19 mouse cellular contexts compared by ENCODE assay signal in the genomic region with DNA sequence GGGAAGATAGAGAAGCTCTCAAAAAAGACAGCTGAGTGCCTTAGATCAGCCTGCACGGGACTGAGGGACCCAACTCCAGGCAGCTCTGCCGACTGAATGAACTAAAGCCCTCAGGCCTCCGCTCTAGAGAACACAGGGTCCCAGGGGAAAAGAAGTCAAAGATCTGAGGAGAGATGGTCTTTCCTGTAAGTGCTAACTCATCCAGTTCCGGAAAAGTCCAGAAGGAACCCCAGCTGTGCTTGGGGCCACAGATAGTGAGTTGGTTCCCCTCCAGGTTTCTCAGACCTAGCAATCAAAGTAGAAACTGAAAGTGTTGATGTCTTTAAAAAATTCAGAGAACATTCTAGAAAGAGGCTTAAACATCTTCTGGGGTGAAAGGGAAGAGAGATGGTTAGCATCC.
DNase-seq lines count a peak whose midpoint lies in the region; ATAC-seq and TF ChIP-seq lines count a peak whose summit lies in the region.
"Had no signal": no experiment of that assay in that cellular context is flagged by ENCODE, and none has a peak within 500 bp of the region (broad histone marks: within the 10 kb centered on the region; RNA-seq: fewer than 3 reads in every experiment).

No protein-coding gene starts in this region.

- H3K4me2 ChIP-seq in midbrain, embryonic 11.5 days = no peak overlapping the region
- H3K4me2 ChIP-seq in CH12.LX (ENCODE audit: insufficient read depth, low read depth, poor library complexity, severe bottlenecking) = peak overlapping the region; percentile 56

- no peak overlapping the region for H3K27ac ChIP-seq in midbrain, embryonic 11.5 days (ENCODE audit: low read depth, low read length)
- no peak overlapping the region for H3K27ac ChIP-seq in midbrain, embryonic 10.5 days (replicated peaks)
- H3K27ac ChIP-seq in CH12.LX (ENCODE audit: insufficient read depth, low read depth) = no peak overlapping the region

- no peak for ATAC-seq in midbrain, embryonic 11.5 days (ENCODE audit: low FRiP score)
- ATAC-seq: activated CD4-positive, CD25-positive, alpha-beta regulatory T cell, adult 4 months; CD4-positive, CD25-positive, alpha-beta regulatory T cell, adult 4 months; Patski had no signal

- H3K9me3 ChIP-seq in midbrain, embryonic 11.5 days (ENCODE audit: control insufficient read depth, low read length) = no peaks in the 10 kb centered on the region
- H3K9me3 ChIP-seq in midbrain, embryonic 10.5 days (replicated peaks) = no peaks in the 10 kb centered on the region
- no peaks in the 10 kb centered on the region for H3K9me3 ChIP-seq in CH12.LX (replicated peaks; ENCODE audit: low read length)

- in situ Hi-C loops in CH12.LX (cut with MboI; ENCODE audit: low pct_ligation_motif_present, low pct_unique_long_range_greater_than_20kb, low sequenced_read_pairs) = no loop called here

- no peak overlapping the region for H3K4me3 ChIP-seq in midbrain, embryonic 11.5 days (ENCODE audit: low read depth, low read length)
- no peak overlapping the region for H3K4me3 ChIP-seq in midbrain, embryonic 10.5 days
- H3K4me3 ChIP-seq in CH12.LX (replicated peaks in 1 of 3; ENCODE audit: low read depth in 2 of 3, low read length in 2 of 3, poor library complexity in 1 of 3) = no peak overlapping the region

- dilution Hi-C loops in CH12.LX (cut with MboI; ENCODE audit: extremely low pct_ligation_motif_present, extremely low pct_unique_long_range_greater_than_20kb, low sequenced_read_pairs) = no loop called here

- no peaks in the 10 kb centered on the region for H3K27me3 ChIP-seq in midbrain, embryonic 11.5 days (ENCODE audit: control insufficient read depth, insufficient read depth, low read length)
- H3K27me3 ChIP-seq in midbrain, embryonic 10.5 days (ENCODE audit: low read depth, poor library complexity, severe bottlenecking) = no peaks in the 10 kb centered on the region; the same call in 1 of the 2 replicates
- peaks cover 4% of the 10 kb centered on the region for H3K27me3 ChIP-seq in CH12.LX (replicated peaks)

- DNase-seq in midbrain, embryonic 11.5 days (ENCODE audit: low spot score, missing footprints) = peak; percentile 4
- DNase-seq in midbrain, embryonic 10.5 days (ENCODE audit: low spot score) = no peak
- DNase-seq in CH12.LX (ENCODE audit: extremely low read depth) = peak; percentile 51
- DNase-seq in urinary bladder, postnatal 4 days (ENCODE audit: low spot score in 2 of 2) = no peak
- DNase-seq: adrenal gland, adult 2 months; adrenal gland, adult 8-10 months; adrenal gland, postnatal 10 days; adrenal gland, postnatal 14 days; adrenal gland, postnatal 25 days; adrenal gland, postnatal 36 days; B cell, adult 2 months; cerebellum, adult 11 months; cerebellum, adult 11-12 months; cerebellum, adult 18-20 months; cerebellum, adult 2 months had no signal

- TF ChIP-seq POLR2A in CH12.LX (IDR thresholded peaks at IDR 0.05; ENCODE audit: low read depth, low read length) = no peak

- no peaks in the 10 kb centered on the region for H3K79me2 ChIP-seq in CH12.LX (replicated peaks; ENCODE audit: control insufficient read depth, extremely low read depth, insufficient read depth, poor library complexity, severe bottlenecking)

- H3K36me3 ChIP-seq in midbrain, embryonic 11.5 days (ENCODE audit: control insufficient read depth, insufficient read depth, low read length) = no peaks in the 10 kb centered on the region
- H3K36me3 ChIP-seq in midbrain, embryonic 10.5 days = no peaks in the 10 kb centered on the region
- no peaks in the 10 kb centered on the region for H3K36me3 ChIP-seq in CH12.LX (replicated peaks in 1 of 2; ENCODE audit: control insufficient read depth in 1 of 2, insufficient read depth in 1 of 2, low read length in 1 of 2)
- H3K36me3 ChIP-seq: G1E had no signal

- WGBS in midbrain, embryonic 11.5 days = 79% methylated on average over 4 of the region's 4 CpGs
- 84% methylated on average over 4 of the region's 4 CpGs for WGBS in midbrain, embryonic 10.5 days

- H3K4me1 ChIP-seq in midbrain, embryonic 11.5 days (ENCODE audit: control insufficient read depth, insufficient read depth, low read length) = no peaks in the 10 kb centered on the region
- H3K4me1 ChIP-seq in midbrain, embryonic 10.5 days = no peaks in the 10 kb centered on the region
- H3K4me1 ChIP-seq in CH12.LX (ENCODE audit: control insufficient read depth in 1 of 2, insufficient read depth in 2 of 2) = peaks cover 16 to 36% of the 10 kb centered on the region in 2 experiments

- peak; percentile 57; the same call in 1 of the 2 replicates for TF ChIP-seq EP300 in CH12.LX (IDR thresholded peaks at IDR 0.05; ENCODE audit: low read length)

- TF ChIP-seq RAD21 in CH12.LX (IDR thresholded peaks at IDR 0.05; ENCODE audit: low read depth, low read length) = no peak; the same call in 1 of the 2 replicates

- no peak overlapping the region for H3K9ac ChIP-seq in midbrain, embryonic 11.5 days (ENCODE audit: low read length)
- peak overlapping the region; percentile 7; the same call in 1 of the 2 replicates for H3K9ac ChIP-seq in CH12.LX (ENCODE audit: insufficient read depth, low read depth)

- TF ChIP-seq CTCF in CH12.LX (conservative IDR thresholded peaks at IDR 0.05 in 1 of 2, IDR thresholded peaks at IDR 0.05 in 1 of 2; ENCODE audit: low read depth in 2 of 2, low read length in 2 of 2) = no peak

TF ChIP-seq in CH12.LX, 34 proteins besides CTCF, POLR2A, EP300 and RAD21:
- TF ChIP-seq MAZ (IDR thresholded peaks at IDR 0.05; ENCODE audit: low read depth, low read length) (no peak), ZKSCAN1 (IDR thresholded peaks at IDR 0.05; ENCODE audit: borderline replicate concordance, low read depth, low read length) (no peak), ZNF384 (IDR thresholded peaks at IDR 0.05; ENCODE audit: low read depth, low read length) (no peak), IRF4 (IDR thresholded peaks at IDR 0.05; ENCODE audit: low read depth, low read length) (peak; percentile 41; the same call in 1 of the 2 replicates), GABPA (IDR thresholded peaks at IDR 0.05; ENCODE audit: insufficient replicate concordance, low read depth, low read length) (no peak), ELF1 (IDR thresholded peaks at IDR 0.05; ENCODE audit: low read depth, low read length) (no peak), HCFC1 (IDR thresholded peaks at IDR 0.05; ENCODE audit: low read depth, low read length) (no peak), BHLHE40 (IDR thresholded peaks at IDR 0.05; ENCODE audit: low read depth, low read length) (peak; percentile 86), MAFK (IDR thresholded peaks at IDR 0.05; ENCODE audit: insufficient replicate concordance, low read length) (0 out of 2 replicates have a peak, but pooled peaks have one; percentile 49), NELFE (IDR thresholded peaks at IDR 0.05; ENCODE audit: low read depth, low read length) (no peak), NRF1 (IDR thresholded peaks at IDR 0.05; ENCODE audit: low read depth, low read length) (no peak), TCF12 (IDR thresholded peaks at IDR 0.05; ENCODE audit: low read depth, low read length) (peak; percentile 63; the same call in 1 of the 2 replicates), CHD1 (IDR thresholded peaks at IDR 0.05; ENCODE audit: low read depth, low read length) (no peak), RCOR1 (conservative IDR thresholded peaks at IDR 0.05; ENCODE audit: low read depth, low read length) (no peak; the same call in 1 of the 2 replicates), ETS1 (conservative IDR thresholded peaks at IDR 0.05; ENCODE audit: low read depth, low read length) (peak; percentile 59), JUND (conservative IDR thresholded peaks at IDR 0.05; ENCODE audit: low read depth, low read length) (no peak), TBP (conservative IDR thresholded peaks at IDR 0.05; ENCODE audit: low read depth, low read length) (no peak), MEF2A (IDR thresholded peaks at IDR 0.05; ENCODE audit: borderline replicate concordance, low read depth, low read length) (peak; percentile 32; the same call in 1 of the 2 replicates), ZMIZ1 (IDR thresholded peaks at IDR 0.05; ENCODE audit: low read depth, low read length) (no peak), JUN (IDR thresholded peaks at IDR 0.05; ENCODE audit: insufficient read depth, low read depth, low read length) (no peak), MXI1 (IDR thresholded peaks at IDR 0.05; ENCODE audit: low read depth, low read length) (no peak), E2F4 (IDR thresholded peaks at IDR 0.05; ENCODE audit: insufficient replicate concordance, low read depth, low read length) (no peak), UBTF (IDR thresholded peaks at IDR 0.05; ENCODE audit: low read depth, low read length) (no peak), POLR2AphosphoS2 (IDR thresholded peaks at IDR 0.05; ENCODE audit: low read depth, low read length) (no peak), USF1 (IDR thresholded peaks at IDR 0.05; ENCODE audit: low read depth, low read length) (no peak), MAX (IDR thresholded peaks at IDR 0.05; ENCODE audit: low read length) (no peak), USF2 (conservative IDR thresholded peaks at IDR 0.05; ENCODE audit: low read depth, low read length) (no peak), KAT2A (IDR thresholded peaks at IDR 0.05; ENCODE audit: insufficient replicate concordance, low read length) (0 out of 2 replicates have a peak, but pooled peaks have one; percentile 48), MYC (IDR thresholded peaks at IDR 0.05; ENCODE audit: low read depth, low read length) (no peak), PAX5 (IDR thresholded peaks at IDR 0.05; ENCODE audit: low read length) (no peak), ZC3H11A (IDR thresholded peaks at IDR 0.05; ENCODE audit: low read depth, low read length) (no peak), SIN3A (IDR thresholded peaks at IDR 0.05; ENCODE audit: low read length) (no peak), CHD2 (IDR thresholded peaks at IDR 0.05; ENCODE audit: low read length) (no peak), SMC3 (IDR thresholded peaks at IDR 0.05; ENCODE audit: low read depth, low read length) (no peak)

Comparison
In these comparisons a context has a peak if more than half of its experiments do, and no peak if none do; other contexts are left out.
1. DNase-seq: peak in midbrain, embryonic 11.5 days (single experiment) and CH12.LX (single experiment); none in midbrain, embryonic 10.5 days (single experiment) and urinary bladder, postnatal 4 days (0 of 2).